Mouse (Mus musculus): ENCODE measurements around the gene Jak2. TPM values are rescaled to one million over a fixed set of nuclear protein-coding genes. Genes with fewer than 3 reads are reported as not detected.

Jak2 gene
- total and polyA plus RNA-seq, 3 experiments: 9.4 to 150 (median 132) TPM

DNA sequence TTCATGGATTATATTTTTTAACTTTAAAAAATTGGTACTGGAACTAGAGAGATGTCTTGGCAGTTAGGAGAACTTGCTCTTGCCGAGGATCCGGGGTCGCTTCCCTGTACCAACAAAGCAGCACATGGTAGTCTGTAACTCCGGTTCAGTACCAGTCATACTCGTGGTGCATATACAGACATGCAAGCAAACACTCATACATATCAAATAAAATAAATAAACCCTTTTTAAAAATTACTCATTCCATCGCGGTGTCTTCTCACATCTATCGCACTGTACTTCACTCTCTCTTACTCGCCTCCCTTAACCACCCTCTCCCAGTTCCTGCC lies 74.2 kb downstream of the Jak2 start:
- H3K36me3 ChIP-seq (replicated peaks): no peaks in the 10 kb centered on the region
- ATAC-seq (ENCODE audit: extremely low read depth, insufficient number of reproducible peaks, low FRiP score, poor library complexity, severe bottlenecking) (no peak), DNase-seq (ENCODE audit: low spot score) (no peak)
- TF ChIP-seq POLR2AphosphoS5 (IDR thresholded peaks at IDR 0.05; ENCODE audit: insufficient replicate concordance, low read depth, low read length) (no peak), CTCF (IDR thresholded peaks at IDR 0.05; ENCODE audit: low read depth, low read length) (no peak), GATA2 (IDR thresholded peaks at IDR 0.05; ENCODE audit: borderline replicate concordance, low read depth, low read length) (no peak), TAL1 (conservative IDR thresholded peaks at IDR 0.05; ENCODE audit: low read depth, low read length) (no peak), GATA1 (IDR thresholded peaks at IDR 0.05; ENCODE audit: borderline replicate concordance, low read length) (no peak)
- no peak overlapping the region; the same call in 1 of the 2 replicates for H3K4me3 ChIP-seq (ENCODE audit: low read depth, low read length)
- peaks cover 6% of the 10 kb centered on the region; the same call in 1 of the 2 replicates for H3K27me3 ChIP-seq (ENCODE audit: insufficient read depth, low read length)
- peaks cover 20% of the 10 kb centered on the region for H3K4me1 ChIP-seq (ENCODE audit: insufficient read depth, low read depth, low read length)
- no peaks in the 10 kb centered on the region for H3K9me3 ChIP-seq (replicated peaks)

DNA sequence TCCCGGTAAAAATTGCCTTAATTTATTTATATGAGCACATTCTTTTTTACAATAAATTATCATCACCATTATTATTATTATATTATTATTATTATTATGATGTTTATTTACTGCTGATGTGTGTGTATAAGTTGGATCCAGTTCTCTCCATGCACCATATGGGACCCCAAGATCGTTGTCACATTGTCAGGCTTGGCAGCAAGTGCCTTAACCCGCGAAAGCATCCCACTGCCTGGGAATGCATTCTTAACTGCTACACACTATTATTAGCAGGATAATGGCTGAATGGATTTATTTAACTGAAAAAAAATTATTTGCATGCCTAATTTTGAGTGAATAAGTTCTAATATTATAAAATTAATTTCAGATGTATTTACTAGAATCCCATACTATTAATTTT lies 74.8 kb downstream of the Jak2 start:
- TF ChIP-seq GATA2 (IDR thresholded peaks at IDR 0.05; ENCODE audit: borderline replicate concordance, low read depth, low read length) (no peak), TAL1 (conservative IDR thresholded peaks at IDR 0.05; ENCODE audit: low read depth, low read length) (no peak), CTCF (IDR thresholded peaks at IDR 0.05; ENCODE audit: low read depth, low read length) (no peak)
- H3K9me3 ChIP-seq (replicated peaks): no peaks in the 10 kb centered on the region
- peaks cover 6% of the 10 kb centered on the region; the same call in 1 of the 2 replicates for H3K27me3 ChIP-seq (ENCODE audit: insufficient read depth, low read length)
- peaks cover 20% of the 10 kb centered on the region for H3K4me1 ChIP-seq (ENCODE audit: insufficient read depth, low read depth, low read length)
- no peak for DNase-seq (ENCODE audit: low spot score)
- H3K36me3 ChIP-seq (replicated peaks): no peaks in the 10 kb centered on the region
- no peak for ATAC-seq (ENCODE audit: extremely low read depth, insufficient number of reproducible peaks, low FRiP score, poor library complexity, severe bottlenecking)
- H3K4me3 ChIP-seq (ENCODE audit: low read depth, low read length): no peak overlapping the region

DNA sequence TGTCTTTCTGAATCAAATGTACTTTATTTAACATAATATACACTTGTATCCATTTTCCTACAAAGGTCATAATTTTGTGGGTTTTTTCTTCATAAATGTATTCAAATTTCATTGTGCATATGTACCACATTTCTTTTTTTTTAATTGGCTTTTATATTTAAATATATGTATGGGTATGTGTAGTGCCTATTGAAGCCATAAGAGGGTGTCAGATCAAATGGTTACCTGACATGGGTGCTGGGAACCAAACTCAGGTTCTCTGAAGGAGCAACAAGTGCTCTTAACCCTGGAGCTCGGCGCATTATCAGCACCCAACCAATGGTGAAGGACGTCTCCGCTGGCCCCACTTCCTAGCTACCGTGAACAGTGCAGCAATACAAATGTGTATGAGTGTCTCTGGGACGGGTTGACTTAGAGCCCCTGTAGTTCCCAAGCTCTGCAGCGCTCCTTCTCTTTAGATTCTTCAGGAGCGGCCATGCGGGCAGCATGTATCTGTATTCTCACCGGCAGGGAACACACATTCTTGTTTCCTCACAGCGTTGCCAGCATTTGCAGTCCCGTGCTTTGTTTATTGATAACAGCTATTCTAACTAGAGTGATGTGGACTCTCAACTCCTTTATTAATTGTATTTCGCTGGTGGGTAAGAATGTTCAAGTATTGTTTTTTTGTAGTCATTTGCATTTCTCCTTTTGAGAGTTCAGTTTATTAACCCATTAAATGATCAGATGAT lies 75.4 kb downstream of the Jak2 start:
- Histone ChIP-seq H3K27me3 (ENCODE audit: insufficient read depth, low read length) (peaks cover 11% of the 10 kb centered on the region), H3K9me3 (replicated peaks) (no peaks in the 10 kb centered on the region), H3K36me3 (replicated peaks) (no peaks in the 10 kb centered on the region), H3K4me3 (ENCODE audit: low read depth, low read length) (no peak overlapping the region), H3K4me1 (ENCODE audit: insufficient read depth, low read depth, low read length) (peaks cover 20% of the 10 kb centered on the region)
- no peak for ATAC-seq (ENCODE audit: extremely low read depth, insufficient number of reproducible peaks, low FRiP score, poor library complexity, severe bottlenecking)
- TF ChIP-seq TAL1 (conservative IDR thresholded peaks at IDR 0.05; ENCODE audit: low read depth, low read length): no peak
- no peak for TF ChIP-seq GATA1 (IDR thresholded peaks at IDR 0.05; ENCODE audit: borderline replicate concordance, low read length)
- TF ChIP-seq CTCF (IDR thresholded peaks at IDR 0.05; ENCODE audit: low read depth, low read length): no peak
- TF ChIP-seq GATA2 (IDR thresholded peaks at IDR 0.05; ENCODE audit: borderline replicate concordance, low read depth, low read length): no peak
- no peak for TF ChIP-seq POLR2AphosphoS5 (IDR thresholded peaks at IDR 0.05; ENCODE audit: insufficient replicate concordance, low read depth, low read length)
- DNase-seq (ENCODE audit: low spot score): no peak

DNA sequence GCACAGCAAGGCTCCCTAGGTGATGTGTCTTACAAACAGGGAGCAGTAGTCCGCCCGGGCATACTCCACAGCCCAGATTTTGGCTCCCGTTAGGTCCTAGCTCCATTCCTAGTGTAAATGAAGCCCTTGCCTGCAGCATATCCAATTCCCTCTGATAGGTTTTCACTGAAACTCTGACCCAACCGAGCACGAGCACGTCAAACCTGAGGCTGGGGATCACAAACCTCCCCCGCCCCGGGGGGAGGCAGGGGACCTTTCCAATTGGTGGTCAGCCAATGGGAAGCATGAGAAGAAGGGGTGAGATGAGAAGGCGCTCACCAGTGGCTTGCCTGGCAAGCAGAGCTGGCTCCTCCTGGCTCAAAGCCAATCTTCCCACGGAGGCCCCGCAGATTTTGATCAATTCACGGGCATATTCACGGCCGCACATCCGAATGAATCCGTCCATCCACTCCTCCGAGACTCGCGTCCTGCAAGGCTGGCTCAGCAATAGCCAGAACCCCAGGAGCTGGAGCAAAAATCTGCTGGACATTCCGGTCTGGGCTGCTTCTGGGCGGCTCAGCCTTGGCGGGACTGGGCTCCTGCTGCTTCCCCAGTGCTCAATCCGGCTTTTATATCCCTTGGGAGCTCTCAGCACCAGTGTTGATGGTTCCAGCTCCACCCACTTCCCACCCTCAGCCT lies 82.6 kb downstream of the Jak2 start, which contains the start of gene Rln1:
TSS of gene Rln1 (minus strand) at position 603 of the 678 bp plus-strand sequence.
- DNase-seq (ENCODE audit: low spot score) (no peak), ATAC-seq (ENCODE audit: extremely low read depth, insufficient number of reproducible peaks, low FRiP score, poor library complexity, severe bottlenecking) (no peak)
- Histone ChIP-seq H3K4me1 (ENCODE audit: insufficient read depth, low read depth, low read length) (no peaks in the 10 kb centered on the region; the same call in 1 of the 2 replicates), H3K9me3 (replicated peaks) (no peaks in the 10 kb centered on the region), H3K4me3 (ENCODE audit: low read depth, low read length) (no peak within 1 kb of the TSS), H3K27me3 (ENCODE audit: insufficient read depth, low read length) (peaks cover 40% of the 10 kb centered on the region), H3K36me3 (replicated peaks) (no peaks in the 10 kb centered on the region)
- TF ChIP-seq TAL1 (conservative IDR thresholded peaks at IDR 0.05; ENCODE audit: low read depth, low read length): no peak
- no peak for TF ChIP-seq GATA2 (IDR thresholded peaks at IDR 0.05; ENCODE audit: borderline replicate concordance, low read depth, low read length)
- no peak for TF ChIP-seq CTCF (IDR thresholded peaks at IDR 0.05; ENCODE audit: low read depth, low read length)
- no peak for TF ChIP-seq POLR2AphosphoS5 (IDR thresholded peaks at IDR 0.05; ENCODE audit: insufficient replicate concordance, low read depth, low read length)
- no peak for TF ChIP-seq GATA1 (IDR thresholded peaks at IDR 0.05; ENCODE audit: borderline replicate concordance, low read length)

DNA sequence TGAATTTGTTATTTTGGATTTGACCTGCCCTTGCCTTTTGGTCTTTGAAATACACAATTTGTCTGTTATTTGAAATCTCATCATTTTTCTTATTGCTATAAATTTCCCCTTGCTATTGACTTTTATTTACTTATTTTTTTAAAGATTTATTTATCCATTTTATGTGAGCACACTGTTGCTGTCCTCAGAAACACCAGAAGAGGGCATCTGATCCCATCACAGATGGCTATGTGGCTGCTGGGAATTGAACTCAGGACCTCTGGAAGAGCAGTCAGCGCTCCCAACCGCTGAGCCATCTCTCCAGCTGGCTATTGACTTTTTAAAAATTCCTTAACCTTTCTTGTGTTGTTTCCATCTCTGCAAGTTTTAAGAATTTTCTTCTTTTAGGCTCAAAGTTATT lies 85.0 kb downstream of the Jak2 start:
- no peak for ATAC-seq (ENCODE audit: extremely low read depth, insufficient number of reproducible peaks, low FRiP score, poor library complexity, severe bottlenecking)
- H3K27me3 ChIP-seq (ENCODE audit: insufficient read depth, low read length): peaks cover 41% of the 10 kb centered on the region
- TF ChIP-seq TAL1 (conservative IDR thresholded peaks at IDR 0.05; ENCODE audit: low read depth, low read length): no peak
- TF ChIP-seq GATA1 (IDR thresholded peaks at IDR 0.05; ENCODE audit: borderline replicate concordance, low read length): no peak
- TF ChIP-seq CTCF (IDR thresholded peaks at IDR 0.05; ENCODE audit: low read depth, low read length): no peak
- TF ChIP-seq POLR2AphosphoS5 (IDR thresholded peaks at IDR 0.05; ENCODE audit: insufficient replicate concordance, low read depth, low read length): no peak
- no peak for TF ChIP-seq GATA2 (IDR thresholded peaks at IDR 0.05; ENCODE audit: borderline replicate concordance, low read depth, low read length)

DNA sequence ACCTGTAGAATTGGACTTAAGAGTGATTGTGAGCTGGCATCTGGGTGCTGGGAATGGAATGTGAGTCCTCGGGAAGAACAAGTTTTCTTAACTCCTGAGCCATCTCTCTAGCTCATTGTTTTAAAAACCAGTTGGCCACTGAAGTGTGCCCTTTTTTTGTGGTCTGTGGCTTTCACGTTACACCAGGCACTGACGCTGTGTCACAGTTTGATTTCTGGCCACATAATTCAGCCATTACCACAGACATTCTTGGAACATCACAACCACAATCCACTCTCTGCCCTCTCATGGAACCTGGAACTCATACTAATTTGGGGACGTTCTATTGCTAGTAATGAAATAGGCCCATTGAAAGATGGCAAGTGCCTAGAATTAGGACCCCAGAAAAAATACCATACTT lies 89.4 kb downstream of the Jak2 start:
- Histone ChIP-seq H3K36me3 (replicated peaks) (no peaks in the 10 kb centered on the region), H3K4me1 (ENCODE audit: insufficient read depth, low read depth, low read length) (peaks cover 12% of the 10 kb centered on the region; the same call in 1 of the 2 replicates), H3K27me3 (ENCODE audit: insufficient read depth, low read length) (peaks cover 12% of the 10 kb centered on the region), H3K4me3 (ENCODE audit: low read depth, low read length) (no peak overlapping the region), H3K9me3 (replicated peaks) (no peaks in the 10 kb centered on the region)
- DNase-seq (ENCODE audit: low spot score) (no peak), ATAC-seq (ENCODE audit: extremely low read depth, insufficient number of reproducible peaks, low FRiP score, poor library complexity, severe bottlenecking) (no peak)
- no peak for TF ChIP-seq GATA2 (IDR thresholded peaks at IDR 0.05; ENCODE audit: borderline replicate concordance, low read depth, low read length)
- no peak for TF ChIP-seq POLR2AphosphoS5 (IDR thresholded peaks at IDR 0.05; ENCODE audit: insufficient replicate concordance, low read depth, low read length)
- no peak for TF ChIP-seq TAL1 (conservative IDR thresholded peaks at IDR 0.05; ENCODE audit: low read depth, low read length)
- TF ChIP-seq GATA1 (IDR thresholded peaks at IDR 0.05; ENCODE audit: borderline replicate concordance, low read length): no peak
- TF ChIP-seq CTCF (IDR thresholded peaks at IDR 0.05; ENCODE audit: low read depth, low read length): no peak

More for the DNA sequence above, 85.0 kb downstream of the Jak2 start:
- no peaks in the 10 kb centered on the region for H3K9me3 ChIP-seq (replicated peaks)
- no peak for DNase-seq (ENCODE audit: low spot score)
- no peaks in the 10 kb centered on the region for H3K36me3 ChIP-seq (replicated peaks)
- peaks cover 3% of the 10 kb centered on the region; the same call in 1 of the 2 replicates for H3K4me1 ChIP-seq (ENCODE audit: insufficient read depth, low read depth, low read length)
- H3K4me3 ChIP-seq (ENCODE audit: low read depth, low read length): no peak overlapping the region

All from G1E (cell line).